Mouse (Mus musculus): ENCODE data around the gene Clstn1.
"Not testable (repeated sequence)": the region's sequence is repeated elsewhere in the genome, so short reads cannot be mapped to it uniquely, and the experiment has no call there.

The Clstn1 gene

DNA sequence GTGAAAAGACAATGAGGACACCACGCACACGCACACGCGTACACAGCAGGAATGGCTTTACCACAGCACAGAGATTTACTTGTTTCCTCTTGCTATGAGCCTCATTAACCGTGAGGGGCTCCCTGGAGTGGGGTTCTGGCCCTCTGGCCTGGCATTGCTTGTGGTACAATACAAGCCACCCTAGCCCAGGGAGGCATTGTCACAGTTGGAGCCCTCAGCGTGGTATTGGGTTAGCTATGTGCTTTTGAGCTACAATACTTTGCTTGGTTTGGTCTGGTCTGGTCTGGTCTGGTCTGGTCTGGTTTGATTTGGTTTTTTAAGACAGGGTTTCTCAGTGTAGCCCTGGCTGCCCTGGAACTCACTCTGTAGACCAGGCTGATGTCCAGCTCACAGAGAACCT lies 13.3 kb downstream of the Clstn1 start:
- no peak for DNase-seq (ENCODE audit: low read depth, low spot score)

- DNase-seq (ENCODE audit: low read depth, low spot score), result no peak
These were observed 13.9 kb downstream of the Clstn1 start for GRCm38 (mm10) chr4:149600130-149600529.

DNA sequence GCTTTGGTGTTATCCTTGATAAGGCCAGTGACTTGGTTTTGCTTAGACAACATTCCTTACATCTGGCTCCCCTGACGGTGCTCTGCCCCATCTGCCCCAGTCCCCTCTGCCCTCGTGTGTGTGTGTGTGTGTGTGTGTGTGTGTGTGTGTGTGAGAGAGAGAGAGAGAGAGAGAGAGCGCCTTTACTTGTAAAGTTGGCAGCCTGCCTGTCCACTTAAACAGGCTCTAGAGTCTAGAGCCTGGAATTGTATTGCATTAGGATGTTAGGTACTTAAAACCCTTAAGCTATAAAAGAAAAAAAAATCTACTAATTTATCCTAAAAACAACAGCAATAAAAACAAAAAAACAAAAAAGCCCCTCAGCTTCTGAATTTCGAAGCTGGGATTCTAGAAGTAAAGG lies 15.2 kb downstream of the Clstn1 start:
- DNase-seq (ENCODE audit: low read depth, low spot score), result no peak

GRCm38 (mm10) chr4:149602236-149602635 lies 16.0 kb downstream of the Clstn1 start:
- peak; percentile 40 for DNase-seq (ENCODE audit: low read depth, low spot score)

- DNase-seq (ENCODE audit: low read depth, low spot score), result no peak
These were observed 17.6 kb downstream of the Clstn1 start for GRCm38 (mm10) chr4:149603860-149604259.

GRCm38 (mm10) chr4:149604518-149604917 lies 18.2 kb downstream of the Clstn1 start:
- no peak for DNase-seq (ENCODE audit: low read depth, low spot score)

DNA sequence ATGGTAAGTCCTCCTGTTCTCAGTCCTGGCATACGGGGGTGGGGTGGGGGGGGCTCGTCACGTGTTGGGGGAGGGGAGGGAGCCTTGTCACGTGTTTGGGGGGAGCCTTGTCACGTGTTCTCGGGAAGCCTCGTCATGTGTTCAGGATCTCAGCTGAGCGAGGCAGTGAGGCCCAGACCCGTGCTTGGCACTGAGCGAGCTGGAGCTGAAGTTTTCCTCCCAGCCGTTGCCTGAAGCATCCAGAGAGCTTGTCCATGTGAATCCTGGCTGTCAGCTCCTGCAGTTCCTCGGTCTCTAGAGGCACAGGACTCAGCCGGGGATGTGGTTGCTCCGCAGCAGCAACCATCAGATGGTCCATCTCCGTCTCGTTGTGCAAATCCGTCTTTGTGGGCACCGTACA lies 19.8 kb downstream of the Clstn1 start:
- peak; percentile 81 for DNase-seq (ENCODE audit: low read depth, low spot score)

DNA sequence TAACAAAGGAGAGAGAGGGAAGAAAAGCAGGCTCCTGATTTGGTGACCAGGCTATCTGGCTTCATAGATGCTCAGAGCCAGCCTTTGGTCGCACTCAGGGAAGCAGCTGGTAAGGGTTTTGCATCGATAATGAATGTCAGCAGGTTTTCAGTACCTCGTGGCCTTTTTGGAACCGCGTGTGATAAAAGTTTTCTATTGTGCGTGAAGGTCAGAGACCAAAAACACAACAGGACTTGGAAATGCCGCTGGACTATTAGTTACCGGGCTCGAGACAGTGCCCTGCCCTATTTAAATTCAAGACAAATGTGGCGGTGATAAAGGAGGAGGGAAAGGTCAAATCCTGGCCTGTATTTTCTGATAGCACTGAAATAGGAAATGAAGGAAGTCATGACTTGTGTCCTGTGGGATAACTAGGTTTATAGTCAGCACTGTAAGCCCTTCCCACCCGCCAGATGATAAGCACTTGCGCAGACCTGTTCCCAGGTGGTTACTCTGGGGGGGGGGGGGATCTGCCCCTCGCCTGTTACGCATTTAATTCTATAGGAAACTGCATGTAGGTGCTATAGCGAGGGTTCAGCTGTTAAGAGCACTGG lies 20.6 kb downstream of the Clstn1 start:
- peak; percentile 37 for DNase-seq (ENCODE audit: low read depth, low spot score)

- no peak for DNase-seq (ENCODE audit: low read depth, low spot score)
These were observed 21.5 kb downstream of the Clstn1 start for GRCm38 (mm10) chr4:149607591-149608308.

GRCm38 (mm10) chr4:149608309-149608638 lies 22.0 kb downstream of the Clstn1 start:
- no peak for DNase-seq (ENCODE audit: low read depth, low spot score)

GRCm38 (mm10) chr4:149609256-149610025 lies 23.2 kb downstream of the Clstn1 start:
- DNase-seq (ENCODE audit: low read depth, low spot score), result peak; percentile 71

GRCm38 (mm10) chr4:149611376-149612044 lies 25.2 kb downstream of the Clstn1 start:
- DNase-seq (ENCODE audit: low read depth, low spot score), result peak; percentile 56

- not testable (repeated sequence) for DNase-seq (ENCODE audit: low read depth, low spot score)
These were observed 27.2 kb downstream of the Clstn1 start for GRCm38 (mm10) chr4:149613497-149613896.

DNA sequence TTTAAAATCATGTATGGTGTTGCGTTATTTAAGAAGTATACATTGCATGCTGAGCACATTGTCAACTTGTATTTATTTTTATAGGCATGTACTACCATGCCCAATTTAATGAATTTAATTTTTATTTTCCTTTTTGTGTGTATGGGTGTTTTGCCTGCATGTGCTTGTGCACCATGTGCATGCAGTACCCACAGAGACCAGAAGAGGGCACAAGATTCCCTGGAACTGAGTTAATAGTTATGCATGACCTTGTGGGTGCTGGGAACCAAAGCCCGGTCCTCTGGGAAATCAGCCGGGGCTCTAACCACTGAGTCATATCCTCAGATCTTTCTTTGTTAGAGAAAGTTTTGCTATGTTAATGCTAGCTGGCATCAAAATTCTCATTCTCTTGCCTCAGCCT lies 28.6 kb downstream of the Clstn1 start:
- DNase-seq (ENCODE audit: low read depth, low spot score), result no peak

DNA sequence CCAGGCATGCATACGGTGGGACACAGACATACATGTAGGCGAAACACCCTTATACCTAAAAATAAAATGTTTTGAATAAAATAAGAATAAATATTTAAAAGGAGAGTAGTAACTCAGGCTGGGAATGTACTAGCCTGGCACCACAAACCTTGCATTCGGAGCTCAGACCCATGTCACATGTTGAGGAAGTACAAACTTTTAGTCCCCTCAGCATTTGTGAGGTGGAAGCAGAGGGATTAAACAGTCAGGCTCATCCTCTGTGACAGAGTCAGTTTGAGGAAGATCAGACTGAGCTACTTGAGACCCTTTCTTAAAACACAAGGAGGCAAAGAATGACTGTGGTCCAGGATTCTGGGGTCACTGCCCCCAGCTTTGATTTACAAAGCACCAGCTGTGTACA lies 30.7 kb downstream of the Clstn1 start:
- not testable (repeated sequence) for DNase-seq (ENCODE audit: low read depth, low spot score)

DNA sequence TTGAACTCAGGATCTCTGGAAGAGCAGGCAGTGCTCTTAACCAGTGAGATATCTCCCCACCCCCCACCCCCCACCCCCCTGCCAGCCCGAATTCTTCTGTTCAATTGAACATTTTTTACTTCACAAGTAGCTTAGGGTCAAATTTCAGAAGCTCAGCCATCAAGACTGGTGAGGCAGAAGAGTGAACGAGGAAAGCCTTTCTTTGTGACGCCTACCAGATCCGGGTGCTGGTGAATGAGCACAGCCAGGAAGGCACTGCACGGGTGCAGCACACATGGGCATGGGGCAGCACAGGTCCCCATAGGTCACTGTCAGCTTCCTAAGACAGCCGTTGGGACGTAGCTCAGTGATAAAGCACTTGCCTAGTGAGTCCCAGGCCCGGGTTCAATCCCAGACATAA lies 33.7 kb downstream of the Clstn1 start:
- DNase-seq (ENCODE audit: low read depth, low spot score), result no peak

DNA sequence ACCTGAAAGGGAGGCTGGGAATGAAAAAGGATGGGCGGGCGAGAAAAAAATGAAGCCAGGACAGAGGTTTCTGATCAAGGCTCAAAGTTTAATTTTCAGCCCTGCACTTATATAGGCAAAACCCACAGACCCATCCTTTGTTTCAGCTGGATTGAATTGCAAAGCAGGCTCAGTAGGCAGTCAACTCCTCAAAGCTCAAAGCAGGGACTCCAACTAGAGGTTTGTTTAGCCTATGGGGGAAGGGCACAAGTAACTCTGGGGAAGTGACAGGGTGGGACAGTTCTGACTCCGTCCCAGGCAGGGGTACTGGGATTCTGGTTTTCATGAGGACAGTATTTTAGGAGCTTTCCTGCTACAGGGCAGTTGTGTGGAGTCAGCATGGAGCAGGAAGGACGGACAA lies 35.0 kb downstream of the Clstn1 start:
- DNase-seq (ENCODE audit: low read depth, low spot score), result no peak

DNA sequence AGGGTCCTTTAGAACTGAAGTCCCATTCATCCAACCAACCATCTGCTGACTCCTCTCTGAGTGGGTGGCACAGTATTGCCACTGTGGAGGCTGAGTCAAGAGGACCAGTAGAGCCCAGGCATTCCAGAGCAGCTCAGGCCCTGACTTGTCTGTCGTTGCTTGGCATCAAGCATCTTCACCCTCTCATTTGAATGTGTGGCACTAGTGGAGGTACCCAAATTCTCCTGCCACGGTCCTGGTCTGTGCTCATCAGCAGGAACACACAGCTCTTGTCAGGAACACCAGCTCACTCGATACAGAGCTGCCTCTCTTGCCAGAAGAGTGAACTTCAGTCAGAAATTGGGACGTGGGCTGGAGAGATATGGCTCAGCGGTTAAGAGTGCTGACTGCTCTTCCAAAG lies 37.4 kb downstream of the Clstn1 start:
- peak; percentile 46 for DNase-seq (ENCODE audit: low read depth, low spot score)

DNA sequence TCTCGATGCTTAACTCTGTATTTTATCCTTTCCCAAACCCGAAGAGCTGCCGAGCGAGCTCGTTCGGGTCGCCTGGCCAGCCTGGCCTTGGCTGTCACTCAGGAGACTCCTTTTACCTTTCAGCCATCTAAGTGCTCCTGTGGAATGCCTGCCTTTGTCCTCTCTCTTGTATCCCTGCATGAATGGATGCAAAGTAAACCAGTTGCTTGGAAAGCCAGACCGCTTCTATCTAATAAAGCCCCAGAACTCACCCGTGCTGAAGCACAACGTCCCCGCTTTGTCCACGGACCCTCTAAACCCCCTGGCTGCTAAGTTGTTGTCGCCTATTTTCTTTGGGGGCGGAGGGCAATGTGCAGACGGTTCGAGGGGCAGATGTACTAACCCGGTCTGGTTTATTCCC lies 40.5 kb downstream of the Clstn1 start:
- no peak for DNase-seq (ENCODE audit: low read depth, low spot score)

DNA sequence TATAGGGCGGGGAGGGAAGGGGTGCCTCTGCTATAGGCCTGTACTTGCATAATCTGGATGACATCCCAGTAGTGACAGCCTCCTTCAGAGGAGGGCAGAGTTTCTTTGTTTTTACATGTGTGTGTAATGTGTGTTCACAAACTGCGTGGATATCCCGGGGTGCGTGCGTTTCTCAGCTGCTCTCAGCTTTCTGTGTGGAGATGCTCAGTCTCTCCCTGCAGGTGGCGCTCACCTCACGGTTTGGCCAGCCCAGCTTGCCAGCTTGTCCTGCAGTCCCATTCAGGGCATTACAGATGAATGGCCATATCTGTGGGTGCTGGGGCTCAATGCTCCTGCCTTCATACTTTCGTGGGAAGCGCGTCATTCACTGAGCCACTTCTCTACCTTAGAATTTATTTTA lies 42.1 kb downstream of the Clstn1 start:
- DNase-seq (ENCODE audit: low read depth, low spot score), result peak; percentile 78

- DNase-seq (ENCODE audit: low read depth, low spot score), result no peak
These were observed 42.5 kb downstream of the Clstn1 start for GRCm38 (mm10) chr4:149628810-149629209.

- peak; percentile 89 for DNase-seq (ENCODE audit: low read depth, low spot score)
These were observed 46.5 kb downstream of the Clstn1 start for GRCm38 (mm10) chr4:149632670-149633307.
